Mouse (Mus musculus): Measurements from ENCODE around the gene Acot11.

- no peak for TF ChIP-seq CTCF (IDR thresholded peaks at IDR 0.05; ENCODE audit: borderline replicate concordance, control insufficient read depth, extremely low read depth, insufficient read depth, low read length, poor library complexity)
- TF ChIP-seq POLR2A (IDR thresholded peaks at IDR 0.05; ENCODE audit: control insufficient read depth, extremely low read depth, insufficient read depth, low read length, poor library complexity): no peak
Measured at GRCm38 (mm10) chr4:106817017-106817416, 12.2 kb upstream of the Acot11 start.
